Mouse (Mus musculus) left cerebral cortex, postnatal 10 days (tissue): ENCODE data around the gene Ciita. TPM values are rescaled to one million over a fixed set of nuclear protein-coding genes. Genes with fewer than 3 reads are reported as not detected.

Source experiments
- total RNA-seq, 2 experiments: library from RNA; stranded (reverse); gene quantifications; 2 replicates each; pipeline ENCODE4 v1.2.3; 2021

Ciita gene
- total RNA-seq, 2 experiments from 2014 or later, result not detected

Other genes with a start within 250 kb of the Ciita start
- gene Emp2, start 166.1 kb upstream of the Ciita start, total RNA-seq, result 10 to 100 TPM; 28.9 to 30.2 TPM
- 1 to 10 TPM; 7.3 to 7.7 TPM for gene Tekt5, start 84.6 kb upstream of the Ciita start, total RNA-seq
- 10 to 100 TPM; 14.0 to 16.8 TPM for gene Nubp1, start 68.1 kb upstream of the Ciita start, total RNA-seq
- gene Tvp23a, start 32.7 kb upstream of the Ciita start, total RNA-seq, result 10 to 100 TPM; 38.5 to 39.7 TPM
- gene Dexi, start 63.0 kb downstream of the Ciita start, total RNA-seq, result 10 to 100 TPM; 27.5 to 30.2 TPM
- 10 to 100 TPM; 69.3 to 71.5 TPM for gene Clec16a, start 65.3 kb downstream of the Ciita start, total RNA-seq